Mouse (Mus musculus): ENCODE results near the gene Aox1. TPM values are rescaled to one million over a fixed set of nuclear protein-coding genes. Genes with fewer than 3 reads are reported as not detected.
A peak's percentile ranks its signal among the peaks of the same experiment; 100 is the strongest.

The Aox1 gene
- 0.04 and 0.16 TPM in 2 replicates for total RNA-seq (2012; rRNA removed)
- polyA plus RNA-seq (2012; ENCODE audit: insufficient read depth in 1 of 2, insufficient read length in 2 of 2, low read depth in 1 of 2, low replicate concordance in 2 of 2, missing spikeins in 1 of 2), result under 1 TPM in 1 of 2 experiments, not detected in 1; 0.24 TPM

DNA sequence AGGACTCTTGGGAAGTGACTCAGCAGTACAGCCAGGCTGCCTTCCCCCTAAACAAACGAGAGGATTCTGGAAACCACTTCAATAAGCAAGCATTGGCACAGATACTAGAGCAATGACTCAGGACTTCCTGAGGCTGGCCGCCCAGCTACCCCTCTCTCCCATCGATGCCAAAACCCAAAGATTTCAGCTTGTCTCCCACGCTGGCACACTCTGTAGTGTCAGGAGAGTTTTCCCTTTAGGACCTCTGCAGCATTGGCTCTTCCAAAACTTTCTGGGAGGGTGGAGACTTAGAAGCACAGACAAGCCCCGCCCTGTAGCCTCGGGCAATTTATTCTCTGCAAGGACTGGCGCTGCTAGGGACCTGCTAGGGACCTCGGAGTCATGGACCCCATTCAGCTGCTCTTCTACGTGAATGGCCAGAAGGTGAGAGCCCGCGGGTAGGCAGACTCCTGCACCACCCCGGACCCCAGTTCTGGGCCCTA is at the start of gene Aox1:
Aox1 (plus strand) TSS at position 296 of the 482 bp plus-strand sequence.
- H3K27ac ChIP-seq (ENCODE audit: control insufficient read depth, low read depth, low read length), result peak within 1 kb of the TSS; percentile 55
- no peaks in the 10 kb centered on the region for H3K79me2 ChIP-seq (ENCODE audit: control insufficient read depth, insufficient read depth, low read length, poor library complexity)
- no peaks in the 10 kb centered on the region for H3K9me3 ChIP-seq (replicated peaks; ENCODE audit: insufficient read depth, low read length)
- peak within 1 kb of the TSS; percentile 46 to 60 for H3K4me3 ChIP-seq (ENCODE audit: control insufficient read depth in 1 of 2, insufficient read depth in 1 of 2, low read depth in 2 of 2, low read length in 2 of 2)
- TF ChIP-seq GABPA (IDR thresholded peaks at IDR 0.05; ENCODE audit: low read depth, low read length) (peak; percentile 87), POLR2A (IDR thresholded peaks at IDR 0.05; ENCODE audit: control insufficient read depth in 1 of 2, insufficient read depth in 1 of 2, low read depth in 1 of 2, low read length in 2 of 2, poor library complexity in 1 of 2) (peak in 1 of 2 experiments; percentile 33; a peak in 1 of 4 replicates), SMC3 (IDR thresholded peaks at IDR 0.05; ENCODE audit: low read depth, low read length) (peak; percentile 11; the same call in 1 of the 2 replicates), MAFK (IDR thresholded peaks at IDR 0.05; ENCODE audit: borderline replicate concordance, low read depth, low read length) (peak; percentile 70; the same call in 1 of the 2 replicates), MAX (IDR thresholded peaks at IDR 0.05; ENCODE audit: low read length) (0 out of 2 replicates have a peak, but pooled peaks have one; percentile 17), TAL1 (IDR thresholded peaks at IDR 0.05; ENCODE audit: low read length) (no peak), CHD1 (IDR thresholded peaks at IDR 0.05; ENCODE audit: low read depth, low read length) (no peak), KAT2A (conservative IDR thresholded peaks at IDR 0.05; ENCODE audit: low read depth, low read length) (no peak), MXI1 (IDR thresholded peaks at IDR 0.05; ENCODE audit: low read depth, low read length) (peak; percentile 62), TBP (IDR thresholded peaks at IDR 0.05; ENCODE audit: low read depth, low read length) (peak; percentile 72), ZMIZ1 (IDR thresholded peaks at IDR 0.05; ENCODE audit: low read depth, low read length) (no peak), ZNF384 (IDR thresholded peaks at IDR 0.05; ENCODE audit: low read depth, low read length) (no peak), MYB (IDR thresholded peaks at IDR 0.05; ENCODE audit: low read depth, low read length) (no peak), MAZ (IDR thresholded peaks at IDR 0.05; ENCODE audit: low read depth, low read length) (no peak; the same call in 1 of the 2 replicates), USF2 (IDR thresholded peaks at IDR 0.05; ENCODE audit: borderline replicate concordance in 1 of 2, insufficient read depth in 1 of 2, low read depth in 1 of 2, low read length in 2 of 2) (no peak), ZC3H11A (IDR thresholded peaks at IDR 0.05; ENCODE audit: low read depth, low read length) (no peak; the same call in 1 of the 2 replicates), EP300 (IDR thresholded peaks at IDR 0.05; ENCODE audit: low read depth in 1 of 2, low read length in 2 of 2) (peak; percentile 56 to 73), POLR2AphosphoS2 (IDR thresholded peaks at IDR 0.05; ENCODE audit: low read length) (no peak), E2F4 (IDR thresholded peaks at IDR 0.05; ENCODE audit: borderline replicate concordance, low read depth, low read length) (no peak), TCF12 (IDR thresholded peaks at IDR 0.05; ENCODE audit: low read depth, low read length) (0 out of 2 replicates have a peak, but pooled peaks have one; percentile 35), ETS1 (IDR thresholded peaks at IDR 0.05; ENCODE audit: low read depth, low read length) (peak; percentile 84), MYC (IDR thresholded peaks at IDR 0.05; ENCODE audit: low read depth, low read length) (0 out of 2 replicates have a peak, but pooled peaks have one; percentile 36), UBTF (IDR thresholded peaks at IDR 0.05; ENCODE audit: borderline replicate concordance, insufficient read depth, low read depth, low read length) (no peak), JUND (IDR thresholded peaks at IDR 0.05; ENCODE audit: low read depth, low read length) (0 out of 2 replicates have a peak, but pooled peaks have one; percentile 45), HCFC1 (IDR thresholded peaks at IDR 0.05; ENCODE audit: low read depth, low read length) (0 out of 2 replicates have a peak, but pooled peaks have one; percentile 28), RCOR1 (IDR thresholded peaks at IDR 0.05; ENCODE audit: low read depth, low read length) (peak; percentile 81), BHLHE40 (IDR thresholded peaks at IDR 0.05; ENCODE audit: borderline replicate concordance, low read depth, low read length) (no peak), SIN3A (IDR thresholded peaks at IDR 0.05; ENCODE audit: low read length) (0 out of 2 replicates have a peak, but pooled peaks have one; percentile 46)
- no peaks in the 10 kb centered on the region for H3K27me3 ChIP-seq (ENCODE audit: control insufficient read depth in 1 of 2, insufficient read depth in 2 of 2, low read length in 2 of 2)
- H3K36me3 ChIP-seq (ENCODE audit: control insufficient read depth in 1 of 2, insufficient read depth in 2 of 2, low read length in 2 of 2), result peaks cover 0 to 18% of the 10 kb centered on the region in 2 experiments; a peak in 3 of 4 replicates
- peaks cover 8 to 9% of the 10 kb centered on the region in 2 experiments for H3K4me1 ChIP-seq (ENCODE audit: control insufficient read depth in 1 of 2, insufficient read depth in 2 of 2, low read length in 2 of 2)
- DNase-seq (ENCODE audit: low read depth, low spot score), result peak; percentile 85
- peak within 1 kb of the TSS; percentile 60 for H3K9ac ChIP-seq (ENCODE audit: control insufficient read depth, low read depth, low read length, poor library complexity, severe bottlenecking)
